Mouse (Mus musculus) right cerebral cortex, postnatal 10 days (tissue): ENCODE results near the gene Aunip.

Experiments used
- DNase-seq, 2 experiments: peaks; one replicate each; pipeline ENCODE4 v3.0.0; 2021; ENCODE audit warnings: low spot score in 2 of 2

Gene Aunip

GRCm38 (mm10) chr4:134510845-134511411 lies at the start of gene Aunip:
Gene Aunip, plus strand, starts transcription at chr4:134510999.
- peak; percentile 90 to 94 for DNase-seq

DNA sequence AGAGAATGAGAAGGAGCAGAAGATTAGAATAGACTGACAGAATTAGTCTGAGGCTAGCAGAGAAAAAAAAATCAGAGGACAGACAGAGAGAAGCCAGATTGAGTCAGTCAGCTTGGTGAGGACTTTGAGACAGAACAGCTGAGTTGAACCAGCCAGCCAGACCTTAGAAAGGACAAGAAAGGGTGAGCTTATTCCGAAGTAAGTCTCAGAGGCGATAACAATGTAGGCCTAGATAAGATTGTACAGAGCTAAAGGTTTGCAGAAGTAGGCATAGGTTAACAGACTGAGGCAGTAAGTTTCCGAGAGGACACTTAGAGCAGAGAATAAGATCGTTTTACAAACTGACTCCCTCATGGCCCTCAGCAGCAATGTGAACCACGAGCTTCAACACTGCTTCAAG lies 49.5 kb upstream of the Aunip start:
- DNase-seq, result no peak

DNA sequence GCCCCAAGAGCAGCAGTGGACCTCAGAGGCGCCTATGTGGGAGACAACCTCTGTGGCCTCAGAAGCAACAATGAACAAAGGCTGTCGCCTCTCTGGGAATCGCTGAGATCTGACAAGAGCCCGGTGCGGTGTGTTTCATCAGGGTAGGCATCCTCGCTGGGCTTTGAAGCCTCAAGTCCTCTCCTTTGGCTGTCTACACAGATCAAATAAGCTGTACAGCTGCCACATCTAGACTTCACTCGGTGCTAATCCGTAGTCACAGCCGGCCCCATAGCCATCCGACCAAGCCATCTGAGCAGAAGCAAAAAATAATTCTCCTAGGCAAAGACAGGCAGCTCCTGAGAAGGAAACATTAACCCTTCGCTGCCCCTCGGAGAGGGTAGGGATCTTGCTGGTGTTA lies 45.0 kb upstream of the Aunip start:
- no peak for DNase-seq

- DNase-seq, result no peak
These were observed 44.2 kb upstream of the Aunip start for GRCm38 (mm10) chr4:134466381-134467262.

DNA sequence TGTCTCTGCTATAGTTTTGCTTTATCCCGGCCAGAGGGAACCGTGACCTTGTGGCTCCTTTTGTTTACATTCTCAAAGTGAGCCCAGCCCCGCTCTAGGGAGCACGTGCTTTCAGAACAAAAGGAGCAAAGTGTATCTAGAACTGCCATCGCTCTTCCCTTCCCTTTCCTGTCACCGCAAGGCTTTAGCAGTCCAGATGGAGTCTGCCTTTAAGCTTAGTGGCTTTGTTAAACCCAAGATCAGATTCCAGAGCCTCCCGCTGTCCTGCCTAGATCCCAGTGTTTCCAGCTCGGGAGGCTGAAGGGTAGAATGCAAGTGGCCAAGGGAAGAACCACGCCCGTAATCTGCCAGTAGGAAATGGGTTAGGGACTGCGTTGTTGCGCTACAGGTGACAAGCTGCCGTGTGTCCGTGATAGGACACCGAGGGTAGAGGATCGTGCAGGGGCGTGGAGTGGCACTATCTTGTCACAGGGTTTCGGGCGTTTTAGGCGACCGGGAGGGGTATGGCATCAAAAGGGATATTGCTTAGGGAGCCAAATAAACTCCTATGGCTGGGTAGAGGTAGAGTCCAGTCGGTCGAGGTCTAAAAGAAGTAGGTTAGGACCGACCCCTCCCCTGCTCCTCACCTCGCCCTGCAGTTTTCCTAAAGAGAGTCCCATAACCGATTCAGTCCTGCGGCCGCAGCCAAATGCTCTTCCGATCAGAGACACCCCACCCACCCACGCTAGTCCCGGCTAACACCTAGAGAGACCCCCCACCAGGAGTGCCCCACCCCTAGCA lies 43.2 kb upstream of the Aunip start:
- peak in 1 of 2 experiments; percentile 65 for DNase-seq

- DNase-seq, result peak; percentile 98
These were observed 42.6 kb upstream of the Aunip start, which contains the start of gene Stmn1 for GRCm38 (mm10) chr4:134468215-134468575. Gene Stmn1, plus strand, starts transcription at chr4:134468320.

GRCm38 (mm10) chr4:134468578-134469266 lies 42.1 kb upstream of the Aunip start:
- DNase-seq, result peak; percentile 95 to 97

GRCm38 (mm10) chr4:134469341-134469796 lies 41.4 kb upstream of the Aunip start:
- peak in 1 of 2 experiments; percentile 37 for DNase-seq

GRCm38 (mm10) chr4:134469985-134470384 lies 40.8 kb upstream of the Aunip start:
- no peak for DNase-seq

DNA sequence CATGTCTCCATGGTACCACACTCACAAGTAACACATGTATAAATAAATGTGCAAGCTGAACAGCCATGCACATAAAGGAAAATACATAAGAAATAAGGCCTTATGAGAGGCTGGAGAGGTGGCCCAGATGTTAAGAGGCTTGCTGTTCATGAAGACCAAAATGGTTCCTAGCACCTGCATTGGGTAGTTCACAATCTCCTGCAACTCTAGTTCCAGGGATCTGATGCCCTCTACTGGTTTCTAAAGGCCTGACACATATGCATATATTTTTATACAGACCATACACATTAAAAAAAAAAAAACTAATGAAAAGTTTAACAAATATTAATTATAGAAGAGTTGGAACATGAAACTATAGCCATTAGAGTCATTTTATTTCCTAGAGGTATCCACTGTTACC lies 39.3 kb upstream of the Aunip start:
- DNase-seq, result peak in 1 of 2 experiments; percentile 31

- peak; percentile 21 to 53 for DNase-seq
These were observed 37.0 kb upstream of the Aunip start for GRCm38 (mm10) chr4:134473764-134474163.

GRCm38 (mm10) chr4:134474240-134474639 lies 36.6 kb upstream of the Aunip start:
- DNase-seq, result peak; percentile 33 to 50

DNA sequence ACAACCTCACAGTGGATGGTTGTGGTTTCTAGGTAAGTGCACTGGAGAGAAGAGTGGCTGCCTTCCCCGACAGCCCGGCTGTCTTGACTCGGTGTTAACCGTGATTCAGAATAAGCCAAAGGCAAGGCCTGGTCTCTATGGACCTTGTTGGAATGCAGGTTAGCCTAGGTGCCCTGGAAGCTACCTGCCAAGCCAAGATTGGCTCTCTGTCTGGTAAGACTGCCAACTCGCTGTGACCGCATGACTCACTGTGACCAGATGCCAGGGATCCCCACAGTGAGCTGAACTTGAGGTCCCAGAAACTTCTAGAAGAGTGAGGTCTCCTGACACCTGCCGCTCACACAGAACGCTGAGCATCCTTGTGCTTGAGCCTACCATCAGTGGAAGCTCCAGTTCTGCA lies 33.9 kb upstream of the Aunip start:
- no peak for DNase-seq

- peak; percentile 91 to 95 for DNase-seq
These were observed 32.8 kb upstream of the Aunip start for GRCm38 (mm10) chr4:134478031-134478430.

- no peak for DNase-seq
These were observed 31.0 kb upstream of the Aunip start for GRCm38 (mm10) chr4:134479839-134480238.

- DNase-seq, result peak in 1 of 2 experiments; percentile 81
These were observed 29.9 kb upstream of the Aunip start for GRCm38 (mm10) chr4:134480864-134481263.

DNA sequence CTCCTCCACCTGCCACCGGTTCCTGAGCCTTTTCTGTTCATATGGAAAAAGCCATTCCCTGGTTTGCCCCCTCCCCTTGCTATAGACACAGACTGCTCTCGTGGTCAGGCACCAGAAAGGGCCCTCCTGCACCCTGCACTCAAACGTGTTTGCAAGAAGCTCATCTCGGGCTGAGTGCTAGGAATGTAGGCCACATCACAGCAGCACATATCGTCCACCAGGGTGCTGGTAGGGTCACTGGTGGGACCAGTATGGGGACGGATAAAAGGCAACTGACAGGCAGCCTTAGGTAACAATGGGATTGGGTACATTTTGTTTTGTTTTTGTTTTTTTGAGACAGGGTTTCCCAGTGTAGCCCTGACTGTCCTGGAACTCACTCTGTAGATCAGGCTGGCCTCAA lies 29.5 kb upstream of the Aunip start:
- no peak for DNase-seq

DNA sequence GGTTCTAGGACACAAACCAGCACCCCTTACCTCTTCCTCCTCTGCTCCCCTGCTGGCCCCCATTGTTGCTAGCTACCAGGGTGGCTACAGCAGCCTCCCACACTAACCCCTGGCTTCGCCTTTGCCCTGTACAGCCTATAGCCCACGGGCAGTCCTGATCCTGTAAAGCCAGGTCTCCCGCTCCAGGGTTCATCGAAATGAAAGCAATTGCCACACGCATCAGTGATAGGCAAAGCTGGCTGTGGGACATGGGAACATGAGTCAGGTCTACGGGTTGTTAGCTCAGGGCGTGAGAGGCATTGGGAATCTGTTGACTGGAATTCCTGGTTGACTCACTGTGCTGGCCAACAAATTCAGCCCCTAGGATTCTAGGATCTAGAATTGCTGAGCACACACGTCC lies 28.4 kb upstream of the Aunip start:
- no peak for DNase-seq

DNA sequence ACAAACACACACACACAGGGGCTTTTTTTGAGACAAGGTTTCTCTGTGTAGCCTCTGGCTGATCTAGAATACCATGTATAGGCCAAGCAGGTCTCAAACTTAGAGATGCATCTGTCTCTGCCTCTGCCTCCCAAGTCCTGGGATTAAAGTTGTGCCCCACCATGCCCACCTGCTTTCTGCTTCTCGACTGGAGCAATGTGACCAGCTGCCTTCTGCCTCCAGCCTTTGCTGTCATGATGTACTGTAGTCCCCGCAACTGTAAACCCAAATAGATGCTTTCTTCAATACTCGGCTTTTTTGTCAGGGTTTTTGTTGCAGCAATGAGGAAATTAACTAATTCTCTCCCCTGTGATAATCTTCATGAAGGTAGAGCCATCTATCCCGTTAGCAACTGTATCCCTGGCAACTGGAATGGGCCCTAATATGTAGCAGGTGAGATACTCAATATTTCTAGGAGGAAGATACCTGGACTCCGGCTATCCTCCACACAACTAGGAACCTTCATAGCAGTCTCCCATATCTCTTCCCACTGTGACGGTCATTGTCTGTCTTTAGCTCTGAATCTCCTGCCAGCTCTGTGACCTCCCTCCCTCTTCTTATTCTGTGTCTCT lies 27.6 kb upstream of the Aunip start:
- DNase-seq, result no peak

GRCm38 (mm10) chr4:134483696-134484095 lies 27.1 kb upstream of the Aunip start:
- no peak for DNase-seq

DNA sequence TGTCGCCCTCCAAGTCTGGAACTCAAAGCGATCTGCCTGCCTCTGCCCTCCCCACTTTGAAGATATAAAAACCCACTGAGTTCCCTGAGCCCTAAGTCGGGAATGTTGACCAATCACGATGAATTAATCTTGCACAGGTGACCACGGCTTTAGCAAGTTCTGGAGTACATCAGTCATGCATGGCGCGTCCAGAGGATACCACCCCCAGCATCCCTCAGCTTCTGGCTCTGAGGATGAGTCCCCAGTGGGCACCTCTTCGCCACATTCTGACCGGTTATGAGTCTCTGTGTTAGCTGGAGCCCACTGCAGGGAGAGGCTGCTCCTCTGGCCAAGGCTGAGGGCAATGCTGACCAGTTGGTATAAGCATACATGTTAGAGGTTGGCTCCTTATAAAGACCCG lies 26.6 kb upstream of the Aunip start:
- DNase-seq, result no peak
